Mouse (Mus musculus) stomach, embryonic 14.5 days (tissue): ENCODE results near the gene Cdca7l. TPM values are rescaled to one million over a fixed set of nuclear protein-coding genes. Genes with fewer than 3 reads are reported as not detected.
"Not testable (repeated sequence)": the region's sequence is repeated elsewhere in the genome, so short reads cannot be mapped to it uniquely, and the experiment has no call there.

Experiments used
- ATAC-seq: fragments of 200-750 bp; cut with Nextera tagmentation; 2 replicates; pipeline ENCODE4 v1.8.0; 2017; ENCODE audit warnings: low read depth, moderate TSS enrichment; ENCODE audit not compliant: insufficient number of reproducible peaks, insufficient read depth, low FRiP score
- H3K27ac ChIP-seq: fragments of 300-500 bp; sonication (generic); 2 replicates; pipeline ENCODE4 v1.5.1; 2014; ENCODE audit warnings: mild to moderate bottlenecking, low read length, moderate library complexity, mixed read lengths
- H3K27me3 ChIP-seq: fragments of 300-500 bp; sonication (generic); 2 replicates; pipeline ENCODE4 v1.6.1; 2014; ENCODE audit warnings: low read length, control low read depth, mixed read lengths; ENCODE audit not compliant: control insufficient read depth, insufficient read depth
- H3K36me3 ChIP-seq: fragments of 300-500 bp; sonication (generic); 2 replicates; pipeline ENCODE4 v1.6.1; 2014; ENCODE audit warnings: mild to moderate bottlenecking, control low read depth, low read length, moderate library complexity, mixed read lengths; ENCODE audit not compliant: control insufficient read depth, insufficient read depth
- H3K4me1 ChIP-seq: fragments of 300-500 bp; sonication (generic); 2 replicates; pipeline ENCODE4 v1.6.1; 2014; ENCODE audit warnings: low read length, control low read depth, mixed read lengths; ENCODE audit not compliant: control insufficient read depth, insufficient read depth
- H3K4me2 ChIP-seq: fragments of 300-500 bp; sonication (generic); replicated peaks from 2 replicates; pipeline ENCODE4 v1.6.1; 2014; ENCODE audit warnings: low read depth, low read length, control low read depth
- H3K4me3 ChIP-seq: fragments of 300-500 bp; sonication (generic); 2 replicates; pipeline ENCODE4 v1.5.1; 2014; ENCODE audit warnings: low read depth, low read length, control low read depth
- H3K9ac ChIP-seq: fragments of 300-500 bp; sonication (generic); replicated peaks from 2 replicates; pipeline ENCODE4 v1.6.1; 2014; ENCODE audit warnings: low read depth, mild to moderate bottlenecking, control low read depth, low read length, moderate library complexity, mixed read lengths
- H3K9me3 ChIP-seq: fragments of 300-500 bp; sonication (generic); 2 replicates; pipeline ENCODE4 v1.6.1; 2016; ENCODE audit warnings: low read depth, low read length, control low read depth; ENCODE audit not compliant: control insufficient read depth
- WGBS: fragments of 180-500 bp; shearing (Covaris S2); extraction: QIAGEN DNeasy Blood & Tissue Kit; methylation state at CpG from one replicate; pipeline ENCODE4 v1.1.7; 2014; 5-methylcytosine and 5-hydroxymethylcytosine counted together
- polyA plus RNA-seq: library from polyadenylated mRNA; unstranded; fragments of >200 nt; fragmentation: Nextera tagmentation; extraction: Ambion mirVana; gene quantifications from 2 replicates; pipeline ENCODE4 v1.2.1, GENCODE M21; 2014

Cdca7l gene
- polyA plus RNA-seq, 1 experiment from 2014 or later: 49.0 TPM

DNA sequence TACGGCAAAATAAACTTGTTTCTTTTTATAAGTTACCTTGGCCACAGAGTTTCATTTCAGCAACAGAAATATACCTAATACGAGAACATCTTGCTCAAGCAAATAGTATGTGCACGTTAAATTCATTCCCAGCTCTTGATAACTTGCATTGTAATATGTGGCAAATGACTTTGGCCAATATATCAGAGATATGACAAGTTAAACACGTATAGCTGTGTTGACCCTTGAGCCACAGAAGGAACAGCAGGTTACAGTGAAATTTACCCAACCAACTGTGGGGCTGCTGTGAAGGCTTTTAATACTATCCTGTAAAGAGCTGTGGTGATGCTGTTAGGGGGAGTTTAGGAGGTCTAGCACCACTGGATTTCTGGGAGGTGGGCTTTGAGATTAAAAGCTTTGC lies 96.7 kb downstream of the Cdca7l start:
- H3K27me3 ChIP-seq, ATAC-seq, H3K27ac ChIP-seq, H3K36me3 ChIP-seq, H3K9ac ChIP-seq, H3K4me2 ChIP-seq, H3K9me3 ChIP-seq, H3K4me1 ChIP-seq, H3K4me3 ChIP-seq: not testable (repeated sequence)
- no CpG with 5 or more reads among the region's 4 CpGs for WGBS

DNA sequence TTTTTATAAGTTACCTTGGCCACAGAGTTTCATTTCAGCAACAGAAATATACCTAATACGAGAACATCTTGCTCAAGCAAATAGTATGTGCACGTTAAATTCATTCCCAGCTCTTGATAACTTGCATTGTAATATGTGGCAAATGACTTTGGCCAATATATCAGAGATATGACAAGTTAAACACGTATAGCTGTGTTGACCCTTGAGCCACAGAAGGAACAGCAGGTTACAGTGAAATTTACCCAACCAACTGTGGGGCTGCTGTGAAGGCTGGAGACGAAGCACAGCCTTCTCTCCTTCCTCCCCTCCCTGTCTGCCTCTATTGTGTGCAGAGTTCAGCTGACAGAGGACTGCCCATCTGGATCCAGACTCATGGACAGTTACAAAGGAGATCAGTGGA lies 97.3 kb downstream of the Cdca7l start:
- H3K27ac ChIP-seq, H3K4me3 ChIP-seq, H3K9me3 ChIP-seq, H3K9ac ChIP-seq, H3K27me3 ChIP-seq, H3K36me3 ChIP-seq, H3K4me2 ChIP-seq, H3K4me1 ChIP-seq, ATAC-seq: not testable (repeated sequence)
- WGBS: 36% methylated on average over 1 of the region's 4 CpGs

DNA sequence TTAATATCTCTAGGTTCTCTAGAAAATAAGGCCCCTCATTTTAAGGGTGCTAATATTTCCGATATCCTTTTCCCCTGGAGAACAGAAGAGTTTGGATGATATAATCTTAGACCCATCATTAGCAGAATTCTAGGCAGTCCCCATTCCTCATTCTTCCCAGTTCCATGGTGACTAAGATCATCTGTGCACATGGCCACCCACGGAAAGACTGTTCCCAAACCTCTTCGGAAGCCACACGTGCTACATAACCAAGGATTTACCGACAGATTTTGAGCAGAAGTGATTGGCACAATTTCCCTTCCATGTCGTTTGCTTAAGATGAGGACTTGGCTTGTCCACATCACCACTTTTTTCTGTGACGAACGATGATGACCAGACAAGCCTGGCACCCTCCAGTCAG lies 99.6 kb downstream of the Cdca7l start:
- Histone ChIP-seq H3K27ac (no peak overlapping the region), H3K4me1 (no peaks in the 10 kb centered on the region), H3K36me3 (no peaks in the 10 kb centered on the region), H3K9me3 (no peaks in the 10 kb centered on the region), H3K9ac (no peak overlapping the region), H3K27me3 (no peaks in the 10 kb centered on the region), H3K4me2 (no peak overlapping the region), H3K4me3 (no peak overlapping the region)
- no peak for ATAC-seq
- 86% methylated on average over 8 of the region's 8 CpGs for WGBS

DNA sequence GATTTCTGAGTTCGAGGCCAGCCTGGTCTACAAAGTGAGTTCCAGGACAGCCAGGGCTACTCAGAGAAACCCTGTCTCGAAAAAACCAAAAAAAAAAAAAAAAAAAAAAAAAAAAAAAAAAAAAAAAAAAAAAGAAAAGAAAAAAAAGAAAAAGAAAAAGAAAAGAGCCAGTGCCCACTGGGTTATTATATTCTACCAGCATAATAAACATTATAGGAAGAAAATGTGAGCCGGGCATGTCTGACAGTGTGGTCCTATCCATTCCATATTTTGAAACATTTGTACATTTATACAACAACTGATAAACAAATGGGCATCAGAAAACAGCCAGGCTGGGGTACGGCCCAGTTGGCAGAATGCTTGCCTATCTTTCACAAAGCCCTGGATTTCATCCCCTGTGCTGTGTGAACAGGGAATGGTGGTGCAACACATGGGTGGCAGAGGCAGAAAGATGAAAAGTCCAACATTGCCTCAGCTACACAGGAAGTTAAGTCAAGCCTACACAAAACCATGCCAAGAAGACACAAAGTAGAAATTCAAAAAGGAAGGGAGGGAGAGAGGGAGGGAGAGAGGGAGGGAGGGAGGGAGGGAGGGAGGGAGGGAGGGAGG lies 101.2 kb downstream of the Cdca7l start:
- H3K27ac ChIP-seq, ATAC-seq: not testable (repeated sequence)
- WGBS: 73% methylated on average over 4 of the region's 4 CpGs

DNA sequence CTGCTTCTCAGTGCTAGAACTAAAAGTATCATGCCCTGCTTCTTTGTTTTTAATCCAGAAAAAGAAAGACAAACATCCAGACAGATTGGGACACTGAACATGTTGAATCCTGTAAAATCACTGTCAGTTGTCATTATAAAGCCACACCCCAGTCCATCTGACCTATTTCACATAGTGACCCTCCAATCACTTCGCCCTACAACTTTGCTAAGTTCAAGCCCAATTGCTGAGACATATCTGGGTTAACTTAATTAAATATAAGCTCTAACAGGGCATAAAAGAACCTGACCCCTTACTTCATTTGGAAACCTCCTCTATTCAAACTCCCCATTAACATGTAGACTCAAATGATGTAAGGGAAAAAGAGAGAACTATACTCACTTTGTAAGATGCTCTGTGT lies 107.3 kb downstream of the Cdca7l start:
- 79% methylated on average over 1 of the region's 1 CpGs for WGBS
- H3K27ac ChIP-seq: no peak overlapping the region
- no peaks in the 10 kb centered on the region for H3K9me3 ChIP-seq
- H3K4me2 ChIP-seq: no peak overlapping the region
- no peaks in the 10 kb centered on the region for H3K36me3 ChIP-seq
- H3K4me1 ChIP-seq: no peaks in the 10 kb centered on the region
- H3K4me3 ChIP-seq: no peak overlapping the region
- no peak overlapping the region for H3K9ac ChIP-seq
- ATAC-seq: no peak
- no peaks in the 10 kb centered on the region for H3K27me3 ChIP-seq

More for the DNA sequence above, 101.2 kb downstream of the Cdca7l start:
- H3K27me3 ChIP-seq, H3K36me3 ChIP-seq, H3K4me3 ChIP-seq, H3K9me3 ChIP-seq, H3K9ac ChIP-seq, H3K4me2 ChIP-seq, H3K4me1 ChIP-seq: not testable (repeated sequence)

DNA sequence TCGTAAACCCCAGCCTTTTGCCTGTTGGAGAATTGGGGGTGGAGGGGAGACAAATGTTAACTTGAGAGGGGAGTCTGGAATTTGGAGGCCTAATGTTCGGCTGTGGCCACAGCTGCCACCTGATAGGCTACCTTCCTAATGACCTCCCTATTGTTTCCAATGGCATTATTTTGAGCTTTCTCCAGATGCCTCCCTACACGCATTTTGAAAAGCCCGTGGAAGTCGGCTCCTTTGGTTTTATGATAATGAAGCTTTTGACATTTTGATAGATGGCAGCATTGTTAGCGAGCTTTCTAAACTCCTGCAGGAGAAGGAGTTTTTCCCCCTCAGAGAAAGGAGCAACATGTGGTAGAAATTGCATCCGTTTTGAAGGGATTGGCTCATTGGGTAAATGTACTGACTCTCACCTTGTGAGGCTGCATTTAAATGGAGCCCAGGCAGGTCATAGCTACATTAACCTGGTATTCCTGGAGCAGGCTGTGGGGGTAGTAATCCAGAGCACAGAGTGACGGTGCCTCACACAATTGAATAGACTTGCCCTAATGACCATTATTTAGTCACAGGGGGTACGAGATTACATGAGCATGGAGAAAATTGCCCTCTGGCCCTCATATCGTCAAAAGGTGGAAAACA lies 110.6 kb downstream of the Cdca7l start:
- Histone ChIP-seq H3K9ac (no peak overlapping the region), H3K4me3 (no peak overlapping the region), H3K36me3 (no peaks in the 10 kb centered on the region), H3K27me3 (no peaks in the 10 kb centered on the region), H3K4me1 (no peaks in the 10 kb centered on the region), H3K27ac (no peak overlapping the region), H3K9me3 (no peaks in the 10 kb centered on the region), H3K4me2 (no peak overlapping the region)
- 26% methylated on average over 10 of the region's 10 CpGs for WGBS
- ATAC-seq: no peak

DNA sequence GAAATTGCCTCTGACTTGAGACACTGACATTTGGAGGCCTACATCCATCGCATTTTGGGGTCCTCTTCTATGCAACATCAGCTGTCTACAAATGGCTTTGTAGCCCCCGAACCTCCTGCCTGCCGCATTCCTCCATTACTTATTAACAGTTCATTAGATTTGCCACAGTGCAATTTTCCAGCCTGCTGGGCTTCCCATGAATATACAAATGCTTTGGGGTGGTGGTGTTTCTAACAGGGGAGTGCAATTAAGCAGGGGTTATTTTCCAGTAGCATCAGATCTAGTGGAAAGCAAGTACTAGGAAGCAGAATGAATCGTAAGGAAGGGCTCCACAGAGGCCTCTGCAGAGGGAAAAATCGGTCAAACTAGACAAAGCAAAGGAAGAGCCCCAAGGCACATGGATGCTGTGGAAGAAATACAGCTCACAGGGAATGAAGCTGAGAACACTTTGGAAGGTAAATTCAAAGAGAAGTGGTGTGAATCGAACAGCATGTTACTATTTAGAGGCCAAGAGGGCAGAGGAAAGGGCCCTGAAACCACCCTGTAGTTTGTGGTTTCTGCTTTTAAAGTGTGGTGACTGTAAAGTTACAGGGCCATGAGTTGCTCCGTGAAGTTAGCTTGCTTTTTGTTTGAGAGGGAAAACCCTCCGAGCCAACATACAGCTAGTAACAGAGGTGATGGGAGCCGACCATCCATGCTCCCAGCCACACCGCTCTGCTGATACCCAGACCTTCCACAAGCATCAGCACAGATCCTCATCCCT lies 111.9 kb downstream of the Cdca7l start:
- 66% methylated on average over 10 of the region's 10 CpGs for WGBS
- no peaks in the 10 kb centered on the region for H3K4me1 ChIP-seq
- no peak overlapping the region for H3K9ac ChIP-seq
- no peak overlapping the region for H3K4me2 ChIP-seq
- H3K27me3 ChIP-seq: no peaks in the 10 kb centered on the region
- H3K36me3 ChIP-seq: no peaks in the 10 kb centered on the region
- H3K9me3 ChIP-seq: no peaks in the 10 kb centered on the region
- no peak overlapping the region for H3K4me3 ChIP-seq
- no peak overlapping the region for H3K27ac ChIP-seq
- no peak for ATAC-seq
